8 mouse cellular contexts compared by ENCODE assay signal in the genomic region with DNA sequence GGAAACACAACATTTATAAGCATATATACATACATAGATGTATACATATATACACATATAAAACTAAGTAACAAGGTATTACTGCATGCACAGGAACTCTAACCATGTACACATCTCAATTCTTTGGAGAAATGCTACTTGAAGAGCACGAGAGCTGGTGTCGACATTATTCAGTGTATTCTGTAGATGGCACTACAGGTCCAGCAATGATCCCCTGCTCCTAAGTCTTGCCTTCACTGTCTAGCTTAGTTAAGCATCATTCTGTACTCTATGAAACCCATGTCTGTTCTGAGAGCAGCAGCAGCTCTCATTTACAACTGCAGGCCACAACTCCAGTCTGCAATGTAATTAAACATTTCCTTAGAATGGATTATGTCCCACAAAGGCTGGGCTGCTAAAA.
DNase-seq lines count a peak whose midpoint lies in the region; ATAC-seq lines count a peak whose summit lies in the region.

No protein-coding gene starts in this region.

- no peaks in the 10 kb centered on the region for H3K9me3 ChIP-seq in hindbrain, embryonic 12.5 days (replicated peaks)
- H3K9me3 ChIP-seq in hindbrain, embryonic 11.5 days (ENCODE audit: control insufficient read depth, low read length), result no peaks in the 10 kb centered on the region
- H3K9me3 ChIP-seq in stomach, embryonic 14.5 days (ENCODE audit: control insufficient read depth, low read depth, low read length), result no peaks in the 10 kb centered on the region
- no peaks in the 10 kb centered on the region for H3K9me3 ChIP-seq in liver, embryonic 12.5 days (replicated peaks)

- no peak overlapping the region for H3K27ac ChIP-seq in hindbrain, embryonic 12.5 days
- no peak overlapping the region for H3K27ac ChIP-seq in hindbrain, embryonic 11.5 days (ENCODE audit: low read depth, low read length)
- no peak overlapping the region for H3K27ac ChIP-seq in stomach, embryonic 14.5 days (ENCODE audit: low read length)
- H3K27ac ChIP-seq in liver, embryonic 12.5 days, result no peak overlapping the region

- H3K4me3 ChIP-seq in hindbrain, embryonic 12.5 days, result no peak overlapping the region
- H3K4me3 ChIP-seq in hindbrain, embryonic 11.5 days (ENCODE audit: low read depth, low read length), result no peak overlapping the region
- no peak overlapping the region for H3K4me3 ChIP-seq in stomach, embryonic 14.5 days (ENCODE audit: low read depth, low read length)
- no peak overlapping the region for H3K4me3 ChIP-seq in liver, embryonic 12.5 days

- peak; percentile 63; the same call in 1 of the 2 replicates for ATAC-seq in hindbrain, embryonic 12.5 days (ENCODE audit: low FRiP score)
- no peak for ATAC-seq in hindbrain, embryonic 11.5 days (ENCODE audit: low FRiP score)
- ATAC-seq in common myeloid progenitor, adult 5-6 weeks (replicated peaks; ENCODE audit: low read depth, poor library complexity, severe bottlenecking), result peak; percentile 65; the same call in 1 of the 2 replicates
- 0 out of 2 replicates have a peak, but pooled peaks have one; percentile 53 for ATAC-seq in stomach, embryonic 14.5 days (ENCODE audit: insufficient number of reproducible peaks, insufficient read depth, low FRiP score, low read depth)
- ATAC-seq in liver, embryonic 12.5 days, result no peak

- H3K9ac ChIP-seq in hindbrain, embryonic 12.5 days, result no peak overlapping the region
- no peak overlapping the region for H3K9ac ChIP-seq in hindbrain, embryonic 11.5 days (ENCODE audit: low read depth, low read length)
- H3K9ac ChIP-seq in stomach, embryonic 14.5 days (replicated peaks; ENCODE audit: low read depth, low read length), result no peak overlapping the region
- H3K9ac ChIP-seq in liver, embryonic 12.5 days, result no peak overlapping the region

- no peaks in the 10 kb centered on the region for H3K36me3 ChIP-seq in hindbrain, embryonic 12.5 days
- no peaks in the 10 kb centered on the region for H3K36me3 ChIP-seq in hindbrain, embryonic 11.5 days (ENCODE audit: control insufficient read depth, insufficient read depth, low read length)
- H3K36me3 ChIP-seq in stomach, embryonic 14.5 days (ENCODE audit: control insufficient read depth, insufficient read depth, low read length), result no peaks in the 10 kb centered on the region
- no peaks in the 10 kb centered on the region for H3K36me3 ChIP-seq in liver, embryonic 12.5 days

- H3K4me1 ChIP-seq in hindbrain, embryonic 12.5 days, result no peaks in the 10 kb centered on the region
- no peaks in the 10 kb centered on the region for H3K4me1 ChIP-seq in hindbrain, embryonic 11.5 days (replicated peaks; ENCODE audit: control insufficient read depth, insufficient read depth, low read length)
- H3K4me1 ChIP-seq in stomach, embryonic 14.5 days (ENCODE audit: control insufficient read depth, insufficient read depth, low read length), result no peaks in the 10 kb centered on the region
- 0 out of 2 replicates have a peak, but pooled peaks cover 5% of the 10 kb centered on the region for H3K4me1 ChIP-seq in liver, embryonic 12.5 days

- H3K27me3 ChIP-seq in hindbrain, embryonic 12.5 days, result no peaks in the 10 kb centered on the region
- no peaks in the 10 kb centered on the region for H3K27me3 ChIP-seq in hindbrain, embryonic 11.5 days (ENCODE audit: control insufficient read depth, insufficient read depth, low read length)
- H3K27me3 ChIP-seq in stomach, embryonic 14.5 days (ENCODE audit: control insufficient read depth, insufficient read depth, low read length), result no peaks in the 10 kb centered on the region
- H3K27me3 ChIP-seq in liver, embryonic 12.5 days (replicated peaks), result no peaks in the 10 kb centered on the region

- DNase-seq in hindbrain, embryonic 11.5 days (ENCODE audit: low spot score), result no peak
- peak; percentile 81 for DNase-seq in NIH3T3 (ENCODE audit: low read depth)
- DNase-seq in left cerebral cortex, postnatal 14 days (ENCODE audit: low spot score in 2 of 2), result peak; percentile 60 to 62
- DNase-seq in thymus, postnatal 25 days, result no peak

- WGBS in hindbrain, embryonic 12.5 days, result 80% methylated on average over 2 of the region's 2 CpGs
- 86% methylated on average over 2 of the region's 2 CpGs for WGBS in hindbrain, embryonic 11.5 days
- WGBS in stomach, embryonic 14.5 days, result 71% methylated on average over 2 of the region's 2 CpGs
- 70% methylated on average over 2 of the region's 2 CpGs for WGBS in liver, embryonic 12.5 days (ENCODE audit: insufficient replicate concordance)

- intact Hi-C loops in left cerebral cortex, postnatal 14 days (cut with DNase I), result loop anchor here (5.0 kb wide), 1 partner anchor 272 kb away; the partner anchor contains the start of gene Tpk1

- no peak overlapping the region for H3K4me2 ChIP-seq in hindbrain, embryonic 12.5 days (replicated peaks)
- H3K4me2 ChIP-seq in hindbrain, embryonic 11.5 days (replicated peaks; ENCODE audit: low read depth, low read length), result no peak overlapping the region
- H3K4me2 ChIP-seq in stomach, embryonic 14.5 days (replicated peaks; ENCODE audit: low read depth, low read length), result no peak overlapping the region
- no peak overlapping the region for H3K4me2 ChIP-seq in liver, embryonic 12.5 days

Comparison
In these comparisons a context has a peak if more than half of its experiments do, and no peak if none do; other contexts are left out.
1. ATAC-seq: peak in hindbrain, embryonic 12.5 days (single experiment), common myeloid progenitor, adult 5-6 weeks (single experiment) and stomach, embryonic 14.5 days (single experiment); none in hindbrain, embryonic 11.5 days (single experiment) and liver, embryonic 12.5 days (single experiment).
2. DNase-seq: peak in NIH3T3 (single experiment) and left cerebral cortex, postnatal 14 days (2 of 2); none in hindbrain, embryonic 11.5 days (single experiment) and thymus, postnatal 25 days (single experiment).